Mouse (Mus musculus) NIH3T3 (cell line): ENCODE measurements around the gene Hapln4.

Experiments used
- DNase-seq: peaks from one replicate; pipeline ENCODE4 v3.0.0-alpha.2; 2012; ENCODE audit warnings: low read depth

The Hapln4 gene

DNA sequence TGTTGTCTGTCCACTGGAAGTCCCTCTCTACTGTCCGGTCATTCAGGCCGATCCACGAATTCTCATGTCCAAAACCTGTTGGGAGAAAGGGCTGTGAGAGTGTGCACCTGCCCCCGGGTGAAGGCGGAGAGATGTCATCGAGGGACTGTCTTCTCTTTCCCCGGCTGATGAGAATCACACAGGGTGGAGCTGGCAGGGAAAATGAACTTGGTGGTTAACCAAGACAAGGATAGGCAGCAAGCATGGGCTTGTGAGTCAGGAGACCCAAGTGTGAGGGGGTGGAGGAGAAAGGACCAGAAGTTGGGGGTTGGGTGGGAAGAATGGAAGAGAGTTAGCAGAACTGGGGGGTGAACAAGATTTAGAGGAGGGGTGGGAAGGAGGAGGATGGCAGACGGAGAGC is 17.0 kb downstream of the Hapln4 start:
- no peak for DNase-seq

GRCm38 (mm10) chr8:70104506-70104905 is 21.2 kb downstream of the Hapln4 start:
- DNase-seq, result peak; percentile 55

DNA sequence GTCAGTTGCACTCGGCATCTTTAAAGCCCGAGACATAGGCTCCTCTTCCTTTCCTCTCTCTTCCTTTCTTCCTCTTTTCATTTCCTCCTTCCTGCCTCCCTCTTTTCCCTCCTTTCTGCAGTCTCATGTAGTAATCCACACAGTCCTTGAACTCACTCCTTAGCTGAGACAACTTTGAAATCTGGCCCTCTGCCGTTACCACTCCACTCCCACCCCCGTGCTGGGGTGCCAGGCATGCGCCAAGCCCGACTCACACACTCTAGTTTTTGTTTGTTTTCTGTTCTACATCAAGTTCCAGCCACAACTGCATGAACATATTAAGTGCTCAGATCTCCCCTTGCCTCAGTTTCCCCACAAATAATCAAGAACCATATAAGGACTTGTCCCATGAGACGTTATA is 21.7 kb downstream of the Hapln4 start:
- DNase-seq, result no peak

GRCm38 (mm10) chr8:70110451-70110850 is 27.2 kb downstream of the Hapln4 start:
- DNase-seq, result no peak

DNA sequence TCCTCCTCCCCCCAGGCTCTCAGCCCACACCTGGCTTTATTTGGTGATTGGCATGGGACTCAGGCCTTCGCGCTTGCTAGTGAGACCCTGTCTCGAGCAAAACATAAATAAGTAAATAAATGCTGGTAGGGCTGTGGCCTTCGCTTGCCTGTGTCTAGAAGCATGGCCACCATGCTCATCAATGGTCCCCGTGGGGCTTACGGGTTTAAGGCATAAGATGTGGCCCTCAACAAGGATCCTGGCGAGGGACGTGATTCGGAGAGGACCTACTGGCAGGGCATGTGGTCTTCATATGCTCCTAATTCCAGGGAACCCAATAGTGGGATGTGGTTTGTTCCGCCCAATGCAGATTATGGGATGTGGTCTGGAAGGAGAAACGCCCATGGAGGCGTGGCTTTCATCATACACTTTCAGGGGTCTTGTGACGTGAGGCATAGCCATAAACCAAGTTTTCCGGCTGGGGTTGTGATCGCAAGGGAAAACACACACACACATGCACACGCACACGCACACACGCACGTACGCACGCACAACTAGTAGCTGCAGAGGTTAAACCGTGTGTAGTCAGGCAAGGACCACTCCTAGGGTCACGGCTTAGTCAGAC is 28.0 kb downstream of the Hapln4 start:
- DNase-seq, result no peak

- DNase-seq, result no peak
Observed at GRCm38 (mm10) chr8:70112401-70113016, 29.3 kb downstream of the Hapln4 start.

DNA sequence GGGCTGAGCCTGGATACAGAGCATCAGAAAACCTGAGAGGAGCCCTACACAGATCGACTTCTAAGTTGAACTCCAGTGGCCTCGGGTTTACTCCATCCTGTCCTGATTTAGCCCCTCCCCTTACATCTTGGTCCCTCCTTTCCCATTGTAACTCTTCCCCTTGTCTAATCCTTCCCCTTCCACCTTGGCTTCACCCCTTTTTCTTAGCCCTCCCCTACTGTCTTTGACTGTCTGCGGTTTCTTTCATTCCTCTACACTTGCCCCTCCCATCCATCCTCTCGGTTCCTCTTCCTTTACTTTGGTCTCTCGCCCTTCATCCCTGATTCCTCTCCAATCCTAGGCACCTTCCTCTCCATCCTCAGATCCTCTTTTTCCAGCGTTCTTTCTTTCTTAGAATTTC is 31.2 kb downstream of the Hapln4 start:
- no peak for DNase-seq

DNA sequence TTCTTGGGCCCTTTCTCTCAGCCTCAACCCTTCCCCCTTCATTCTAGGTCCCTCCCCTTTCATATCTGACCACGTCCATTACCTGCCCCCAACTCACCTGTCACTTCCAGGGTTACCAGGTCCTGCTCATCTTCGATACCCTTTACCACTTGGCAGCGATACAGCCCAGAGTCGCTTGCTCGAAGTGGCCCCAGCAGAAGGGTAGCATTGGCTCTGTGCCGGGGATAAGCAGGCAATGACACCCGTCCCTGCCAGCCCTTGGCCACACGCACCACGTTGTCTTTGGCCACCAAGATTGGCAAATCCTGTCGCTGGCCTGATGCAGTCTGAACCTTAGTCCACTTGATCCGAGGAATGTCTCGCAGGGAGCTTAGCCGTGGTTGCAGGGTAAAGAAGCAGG is 31.6 kb downstream of the Hapln4 start:
- no peak for DNase-seq

GRCm38 (mm10) chr8:70117611-70118010 is 34.4 kb downstream of the Hapln4 start:
- peak; percentile 86 for DNase-seq

GRCm38 (mm10) chr8:70118726-70119700 is 35.8 kb downstream of the Hapln4 start:
- no peak for DNase-seq

DNA sequence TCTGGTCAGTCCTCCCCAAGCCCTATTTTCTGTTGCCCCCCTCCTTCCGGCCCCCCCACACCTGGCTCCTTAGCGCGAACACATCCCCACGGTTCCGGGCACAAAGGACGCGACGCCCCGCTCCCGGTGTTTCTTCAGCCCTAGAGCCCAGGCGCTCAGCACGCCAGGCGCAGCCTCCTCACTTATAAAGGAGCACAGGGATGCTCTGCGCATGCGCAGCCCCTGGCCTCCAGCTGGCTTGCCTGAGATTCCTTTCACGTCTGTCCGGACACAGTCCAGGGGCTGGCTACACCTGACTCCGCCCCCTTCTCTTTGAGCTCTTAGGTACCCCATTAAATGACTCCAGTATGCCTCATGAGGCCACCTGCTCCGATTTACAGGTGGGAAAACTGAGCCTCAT is 37.4 kb downstream of the Hapln4 start, which contains the start of gene Ncan:
Gene Ncan (minus strand): TSS at position 207 of the 400 bp plus-strand sequence.
- peak; percentile 68 for DNase-seq

DNA sequence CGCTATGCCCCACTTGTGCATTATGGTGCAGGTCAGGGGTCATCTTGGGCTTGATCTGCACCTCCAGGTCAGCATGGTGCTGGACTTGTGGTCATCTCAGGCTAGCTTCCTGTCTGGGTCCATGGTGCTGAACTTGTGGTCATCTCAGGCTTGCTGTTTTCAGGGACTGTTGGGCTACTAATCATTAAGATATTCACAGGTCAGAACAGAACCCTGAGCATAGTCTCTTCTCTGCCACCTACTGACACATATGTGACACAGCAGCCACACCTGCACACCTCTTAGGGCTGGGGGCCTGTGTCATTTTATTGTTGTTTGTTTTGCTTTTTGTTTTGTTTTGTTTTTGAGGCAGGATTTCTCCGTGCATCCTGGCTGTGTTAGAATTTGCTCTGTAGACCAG is 39.6 kb downstream of the Hapln4 start:
- peak; percentile 46 for DNase-seq

DNA sequence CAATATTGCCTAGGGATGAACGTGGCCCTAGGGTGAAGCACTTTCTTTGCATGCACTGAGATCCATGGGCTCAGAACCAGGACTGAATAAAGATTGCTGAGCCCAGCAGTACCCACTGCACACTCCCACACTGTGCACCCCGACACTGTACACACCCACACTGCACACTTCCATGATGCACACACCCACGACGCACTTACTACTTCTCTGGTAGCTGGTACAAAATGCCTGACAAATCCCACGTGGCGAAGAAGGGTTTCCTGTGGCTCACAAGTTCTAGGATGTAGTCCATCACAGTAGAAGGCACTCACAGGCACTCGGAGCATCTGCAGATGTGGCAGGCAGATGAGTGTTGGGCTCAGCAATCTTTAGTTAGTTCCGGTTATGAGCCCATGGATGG is 41.7 kb downstream of the Hapln4 start:
- DNase-seq, result no peak

GRCm38 (mm10) chr8:70128435-70128834 is 45.2 kb downstream of the Hapln4 start:
- peak; percentile 70 for DNase-seq

GRCm38 (mm10) chr8:70129309-70129952 is 46.2 kb downstream of the Hapln4 start:
- DNase-seq, result peak; percentile 77

- peak; percentile 51 for DNase-seq
Observed at GRCm38 (mm10) chr8:70130066-70130465, 46.8 kb downstream of the Hapln4 start.

GRCm38 (mm10) chr8:70131166-70131883 is 48.1 kb downstream of the Hapln4 start, which contains the start of gene Nr2c2ap:
Nr2c2ap (plus strand) TSS chr8:70131333.
- DNase-seq, result peak; percentile 96

- no peak for DNase-seq
Observed at GRCm38 (mm10) chr8:70134086-70134485, 50.8 kb downstream of the Hapln4 start.

DNA sequence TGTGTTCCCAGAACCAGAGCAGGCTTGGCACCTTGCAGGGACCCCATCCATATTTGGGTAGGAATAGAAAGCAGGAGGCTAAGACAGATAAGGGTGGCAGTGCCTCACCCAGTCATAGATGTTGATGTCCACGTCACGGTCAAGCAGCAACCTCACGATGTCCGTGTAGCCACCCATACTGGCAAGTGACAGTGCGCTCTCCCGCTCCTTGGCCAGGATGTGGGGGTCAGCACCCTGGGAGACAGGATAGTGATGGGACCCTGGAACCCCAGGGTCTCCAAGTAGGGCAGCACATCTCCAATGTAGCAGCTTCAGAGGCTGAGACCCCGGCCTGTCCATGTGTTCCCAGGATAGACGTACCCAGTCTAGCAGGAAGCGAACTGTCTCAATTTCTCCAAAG is 51.7 kb downstream of the Hapln4 start:
- DNase-seq, result no peak

- DNase-seq, result no peak
Observed at GRCm38 (mm10) chr8:70136591-70136990, 53.3 kb downstream of the Hapln4 start.

- no peak for DNase-seq
Observed at GRCm38 (mm10) chr8:70137890-70138289, 54.6 kb downstream of the Hapln4 start.
